Mouse (Mus musculus): ENCODE data around the gene Tchh. TPM values are rescaled to one million over a fixed set of nuclear protein-coding genes. Genes with fewer than 3 reads are reported as not detected.
A peak's percentile ranks its signal among the peaks of the same experiment; 100 is the strongest.

Tchh gene
- polyA plus RNA-seq (2014; fragmentation: Nextera tagmentation; extraction: Ambion mirVana), result 0.42 TPM in 2 replicates

GRCm38 (mm10) chr3:93442030-93442429 is at the start of gene Tchh:
Gene Tchh (plus strand): TSS chr3:93442330.
- 80% methylated on average over 1 of the region's 1 CpGs for WGBS
- Histone ChIP-seq H3K4me2 (ENCODE audit: low read depth, low read length) (no peak within 1 kb of the TSS), H3K27me3 (ENCODE audit: control insufficient read depth, insufficient read depth, low read length) (peaks cover 19% of the 10 kb centered on the region)

GRCm38 (mm10) chr3:93393366-93393765 is 48.8 kb upstream of the Tchh start, which contains the start of gene Rptn:
Gene Rptn (plus strand): TSS chr3:93393699.
- no peaks in the 10 kb centered on the region for H3K4me1 ChIP-seq (ENCODE audit: control insufficient read depth, insufficient read depth, low read length)
- no peaks in the 10 kb centered on the region for H3K9me3 ChIP-seq (replicated peaks; ENCODE audit: control insufficient read depth, low read length)
- H3K27me3 ChIP-seq (ENCODE audit: control insufficient read depth, insufficient read depth, low read length), result no peaks in the 10 kb centered on the region
- no peak within 1 kb of the TSS for H3K27ac ChIP-seq (replicated peaks; ENCODE audit: low read depth, low read length)
- no peak for ATAC-seq (replicated peaks; ENCODE audit: insufficient number of reproducible peaks, low FRiP score, low TSS enrichment, low read depth)
- no peak within 1 kb of the TSS for H3K4me2 ChIP-seq (ENCODE audit: low read depth, low read length)
- H3K4me3 ChIP-seq (ENCODE audit: low read depth, low read length), result no peak within 1 kb of the TSS
- DNase-seq (ENCODE audit: low spot score), result no peak
- 72% methylated on average over 2 of the region's 2 CpGs for WGBS
- H3K36me3 ChIP-seq (replicated peaks; ENCODE audit: control insufficient read depth, insufficient read depth, low read depth, low read length), result no peaks in the 10 kb centered on the region
- H3K9ac ChIP-seq (replicated peaks; ENCODE audit: low read length), result no peak within 1 kb of the TSS

More at GRCm38 (mm10) chr3:93442030-93442429, at the start of gene Tchh:
- H3K36me3 ChIP-seq (replicated peaks; ENCODE audit: control insufficient read depth, insufficient read depth, low read depth, low read length), result no peaks in the 10 kb centered on the region
- no peak within 1 kb of the TSS for H3K27ac ChIP-seq (replicated peaks; ENCODE audit: low read depth, low read length)
- no peaks in the 10 kb centered on the region for H3K9me3 ChIP-seq (replicated peaks; ENCODE audit: control insufficient read depth, low read length)
- no peaks in the 10 kb centered on the region for H3K4me1 ChIP-seq (ENCODE audit: control insufficient read depth, insufficient read depth, low read length)
- DNase-seq (ENCODE audit: low spot score) (no peak), ATAC-seq (replicated peaks; ENCODE audit: insufficient number of reproducible peaks, low FRiP score, low TSS enrichment, low read depth) (no peak)
- no peak within 1 kb of the TSS for H3K9ac ChIP-seq (replicated peaks; ENCODE audit: low read length)
- no peak within 1 kb of the TSS for H3K4me3 ChIP-seq (ENCODE audit: low read depth, low read length)

GRCm38 (mm10) chr3:93403936-93404335 is 38.2 kb upstream of the Tchh start:
- Histone ChIP-seq H3K4me1 (ENCODE audit: control insufficient read depth, insufficient read depth, low read length) (no peaks in the 10 kb centered on the region), H3K27me3 (ENCODE audit: control insufficient read depth, insufficient read depth, low read length) (no peaks in the 10 kb centered on the region), H3K27ac (replicated peaks; ENCODE audit: low read depth, low read length) (no peak overlapping the region), H3K4me3 (ENCODE audit: low read depth, low read length) (no peak overlapping the region), H3K9me3 (replicated peaks; ENCODE audit: control insufficient read depth, low read length) (no peaks in the 10 kb centered on the region), H3K4me2 (ENCODE audit: low read depth, low read length) (no peak overlapping the region), H3K36me3 (replicated peaks; ENCODE audit: control insufficient read depth, insufficient read depth, low read depth, low read length) (no peaks in the 10 kb centered on the region), H3K9ac (replicated peaks; ENCODE audit: low read length) (no peak overlapping the region)
- ATAC-seq (replicated peaks; ENCODE audit: insufficient number of reproducible peaks, low FRiP score, low TSS enrichment, low read depth) (no peak), DNase-seq (ENCODE audit: low spot score) (peak; percentile 10)
- 91% methylated on average over 3 of the region's 3 CpGs for WGBS

GRCm38 (mm10) chr3:93406992-93407391 is 35.1 kb upstream of the Tchh start:
- Histone ChIP-seq H3K4me3 (ENCODE audit: low read depth, low read length) (no peak overlapping the region), H3K27ac (replicated peaks; ENCODE audit: low read depth, low read length) (no peak overlapping the region), H3K9ac (replicated peaks; ENCODE audit: low read length) (no peak overlapping the region), H3K4me1 (ENCODE audit: control insufficient read depth, insufficient read depth, low read length) (no peaks in the 10 kb centered on the region), H3K27me3 (ENCODE audit: control insufficient read depth, insufficient read depth, low read length) (no peaks in the 10 kb centered on the region), H3K4me2 (ENCODE audit: low read depth, low read length) (no peak overlapping the region), H3K36me3 (replicated peaks; ENCODE audit: control insufficient read depth, insufficient read depth, low read depth, low read length) (no peaks in the 10 kb centered on the region), H3K9me3 (replicated peaks; ENCODE audit: control insufficient read depth, low read length) (no peaks in the 10 kb centered on the region)
- 33% methylated on average over 5 of the region's 5 CpGs for WGBS
- peak; percentile 60 for DNase-seq (ENCODE audit: low spot score)
- no peak for ATAC-seq (replicated peaks; ENCODE audit: insufficient number of reproducible peaks, low FRiP score, low TSS enrichment, low read depth)

GRCm38 (mm10) chr3:93411905-93412304 is 30.2 kb upstream of the Tchh start:
- WGBS, result 12% methylated on average over 2 of the region's 2 CpGs

GRCm38 (mm10) chr3:93431673-93432072 is 10.5 kb upstream of the Tchh start:
- ATAC-seq (replicated peaks; ENCODE audit: insufficient number of reproducible peaks, low FRiP score, low TSS enrichment, low read depth), result no peak
- H3K9ac ChIP-seq (replicated peaks; ENCODE audit: low read length), result no peak overlapping the region
- no peak overlapping the region for H3K4me2 ChIP-seq (ENCODE audit: low read depth, low read length)
- no peaks in the 10 kb centered on the region for H3K4me1 ChIP-seq (ENCODE audit: control insufficient read depth, insufficient read depth, low read length)
- H3K27ac ChIP-seq (replicated peaks; ENCODE audit: low read depth, low read length), result no peak overlapping the region
- 36% methylated on average over 3 of the region's 3 CpGs for WGBS
- H3K27me3 ChIP-seq (ENCODE audit: control insufficient read depth, insufficient read depth, low read length), result no peaks in the 10 kb centered on the region
- no peak overlapping the region for H3K4me3 ChIP-seq (ENCODE audit: low read depth, low read length)
- no peaks in the 10 kb centered on the region for H3K9me3 ChIP-seq (replicated peaks; ENCODE audit: control insufficient read depth, low read length)
- DNase-seq (ENCODE audit: low spot score), result no peak
- H3K36me3 ChIP-seq (replicated peaks; ENCODE audit: control insufficient read depth, insufficient read depth, low read depth, low read length), result no peaks in the 10 kb centered on the region

More at GRCm38 (mm10) chr3:93411905-93412304, 30.2 kb upstream of the Tchh start:
- no peak overlapping the region for H3K4me3 ChIP-seq (ENCODE audit: low read depth, low read length)
- H3K4me1 ChIP-seq (ENCODE audit: control insufficient read depth, insufficient read depth, low read length), result no peaks in the 10 kb centered on the region
- H3K9me3 ChIP-seq (replicated peaks; ENCODE audit: control insufficient read depth, low read length), result no peaks in the 10 kb centered on the region
- H3K9ac ChIP-seq (replicated peaks; ENCODE audit: low read length), result no peak overlapping the region
- no peaks in the 10 kb centered on the region for H3K36me3 ChIP-seq (replicated peaks; ENCODE audit: control insufficient read depth, insufficient read depth, low read depth, low read length)
- no peak overlapping the region for H3K4me2 ChIP-seq (ENCODE audit: low read depth, low read length)
- no peaks in the 10 kb centered on the region for H3K27me3 ChIP-seq (ENCODE audit: control insufficient read depth, insufficient read depth, low read length)
- ATAC-seq (replicated peaks; ENCODE audit: insufficient number of reproducible peaks, low FRiP score, low TSS enrichment, low read depth) (no peak), DNase-seq (ENCODE audit: low spot score) (no peak)
- H3K27ac ChIP-seq (replicated peaks; ENCODE audit: low read depth, low read length), result no peak overlapping the region

GRCm38 (mm10) chr3:93443501-93444101 is 1.5 kb downstream of the Tchh start:
- Histone ChIP-seq H3K4me1 (ENCODE audit: control insufficient read depth, insufficient read depth, low read length) (no peaks in the 10 kb centered on the region), H3K9me3 (replicated peaks; ENCODE audit: control insufficient read depth, low read length) (no peaks in the 10 kb centered on the region), H3K27me3 (ENCODE audit: control insufficient read depth, insufficient read depth, low read length) (peaks cover 23% of the 10 kb centered on the region), H3K9ac (replicated peaks; ENCODE audit: low read length) (peak overlapping the region; percentile 28), H3K27ac (replicated peaks; ENCODE audit: low read depth, low read length) (no peak overlapping the region), H3K4me2 (ENCODE audit: low read depth, low read length) (peak overlapping the region; percentile 85), H3K4me3 (ENCODE audit: low read depth, low read length) (peak overlapping the region; percentile 40), H3K36me3 (replicated peaks; ENCODE audit: control insufficient read depth, insufficient read depth, low read depth, low read length) (no peaks in the 10 kb centered on the region)
- ATAC-seq (replicated peaks; ENCODE audit: insufficient number of reproducible peaks, low FRiP score, low TSS enrichment, low read depth), result no peak; the same call in 1 of the 2 replicates
- DNase-seq (ENCODE audit: low spot score), result peak; percentile 41
- WGBS, result under 1% methylated on average over 38 of the region's 38 CpGs

- H3K27me3 ChIP-seq (ENCODE audit: control insufficient read depth, insufficient read depth, low read length), result peaks cover 23% of the 10 kb centered on the region
- no peaks in the 10 kb centered on the region for H3K4me1 ChIP-seq (ENCODE audit: control insufficient read depth, insufficient read depth, low read length)
- H3K4me3 ChIP-seq (ENCODE audit: low read depth, low read length), result peak overlapping the region; percentile 40
- H3K36me3 ChIP-seq (replicated peaks; ENCODE audit: control insufficient read depth, insufficient read depth, low read depth, low read length), result no peaks in the 10 kb centered on the region
- ATAC-seq (replicated peaks; ENCODE audit: insufficient number of reproducible peaks, low FRiP score, low TSS enrichment, low read depth) (peak; percentile 87), DNase-seq (ENCODE audit: low spot score) (peak; percentile 83)
- H3K9me3 ChIP-seq (replicated peaks; ENCODE audit: control insufficient read depth, low read length), result no peaks in the 10 kb centered on the region
- under 1% methylated on average over 56 of the region's 56 CpGs for WGBS
- peak overlapping the region; percentile 85 for H3K4me2 ChIP-seq (ENCODE audit: low read depth, low read length)
- H3K27ac ChIP-seq (replicated peaks; ENCODE audit: low read depth, low read length), result no peak overlapping the region
- H3K9ac ChIP-seq (replicated peaks; ENCODE audit: low read length), result peak overlapping the region; percentile 29
These were observed 2.4 kb downstream of the Tchh start for GRCm38 (mm10) chr3:93444343-93445164.
